Mouse (Mus musculus) heart, postnatal 14 days (tissue): Measurements from ENCODE around the gene Vwa3b. TPM values are rescaled to one million over a fixed set of nuclear protein-coding genes. Genes with fewer than 3 reads are reported as not detected.

Source experiments
- DNase-seq, 2 experiments: peaks; one replicate each; pipeline ENCODE4 v3.0.0; 2021 to 2022
- intact Hi-C: fragments of 180-260 bp; cut with DNase I; formaldehyde crosslinking; loops from one replicate; pipeline ENCODE4 v1.15.1; 2025
- total RNA-seq, 2 experiments: library from RNA; stranded (reverse); gene quantifications; 2 replicates each; pipeline ENCODE4 v1.2.3; 2021

The Vwa3b gene
- total RNA-seq, 2 experiments from 2014 or later, result 0.20 to 0.65 TPM

- intact Hi-C loops, result no loop called here
- no peak for DNase-seq
These were observed 87.4 kb downstream of the Vwa3b start for GRCm38 (mm10) chr1:37113781-37114180.

- no peak for DNase-seq
- intact Hi-C loops, result no loop called here
These were observed 89.5 kb downstream of the Vwa3b start for GRCm38 (mm10) chr1:37115847-37116246.

GRCm38 (mm10) chr1:37116574-37116973 is 90.2 kb downstream of the Vwa3b start:
- no peak for DNase-seq

GRCm38 (mm10) chr1:37117964-37118363 is 91.6 kb downstream of the Vwa3b start:
- intact Hi-C loops, result no loop called here
- DNase-seq, result no peak

More at GRCm38 (mm10) chr1:37116574-37116973, 90.2 kb downstream of the Vwa3b start:
- intact Hi-C loops, result no loop called here

- intact Hi-C loops, result no loop called here
- DNase-seq, result peak; percentile 8 to 9
These were observed 95.9 kb downstream of the Vwa3b start for GRCm38 (mm10) chr1:37122306-37122705.

- intact Hi-C loops, result no loop called here
- DNase-seq, result no peak
These were observed 96.4 kb downstream of the Vwa3b start for GRCm38 (mm10) chr1:37122798-37123197.

- intact Hi-C loops, result no loop called here
- no peak for DNase-seq
These were observed 98.4 kb downstream of the Vwa3b start for GRCm38 (mm10) chr1:37124696-37125349.

- no peak for DNase-seq
- intact Hi-C loops, result loop anchor here (5.0 kb wide), 1 partner anchor 343 kb away; no protein-coding TSS in a partner anchor
These were observed 103.7 kb downstream of the Vwa3b start for GRCm38 (mm10) chr1:37130012-37130570.

- intact Hi-C loops, result loop anchor here (5.0 kb wide), 1 partner anchor 344 kb away; no protein-coding TSS in a partner anchor
- no peak for DNase-seq
These were observed 104.8 kb downstream of the Vwa3b start for GRCm38 (mm10) chr1:37131146-37131545.

- intact Hi-C loops, result loop anchor here (5.0 kb wide), 1 partner anchor 345 kb away; no protein-coding TSS in a partner anchor
- DNase-seq, result no peak
These were observed 106.0 kb downstream of the Vwa3b start for GRCm38 (mm10) chr1:37132433-37132832.

GRCm38 (mm10) chr1:37145966-37146365 is 119.6 kb downstream of the Vwa3b start:
- DNase-seq, result peak; percentile 13 to 28
- intact Hi-C loops, result no loop called here

- intact Hi-C loops, result no loop called here
These were observed 123.5 kb downstream of the Vwa3b start for GRCm38 (mm10) chr1:37149866-37150265.

GRCm38 (mm10) chr1:37151896-37152295 is 125.5 kb downstream of the Vwa3b start:
- intact Hi-C loops, result no loop called here
- DNase-seq, result no peak

More at GRCm38 (mm10) chr1:37149866-37150265, 123.5 kb downstream of the Vwa3b start:
- no peak for DNase-seq

GRCm38 (mm10) chr1:37166066-37166465 is 139.7 kb downstream of the Vwa3b start:
- intact Hi-C loops, result no loop called here
- DNase-seq, result no peak

- intact Hi-C loops, result no loop called here
- no peak for DNase-seq
These were observed 141.5 kb downstream of the Vwa3b start for GRCm38 (mm10) chr1:37167918-37168317.

GRCm38 (mm10) chr1:37177874-37178273 is 151.5 kb downstream of the Vwa3b start:
- intact Hi-C loops, result no loop called here

GRCm38 (mm10) chr1:37179852-37180251 is 153.5 kb downstream of the Vwa3b start:
- no peak for DNase-seq
- intact Hi-C loops, result no loop called here

More at GRCm38 (mm10) chr1:37177874-37178273, 151.5 kb downstream of the Vwa3b start:
- DNase-seq, result no peak

GRCm38 (mm10) chr1:37187050-37187449 is 160.7 kb downstream of the Vwa3b start:
- no peak for DNase-seq
- intact Hi-C loops, result no loop called here

GRCm38 (mm10) chr1:37194607-37195006 is 168.2 kb downstream of the Vwa3b start:
- DNase-seq, result peak in 1 of 2 experiments; percentile 8
- intact Hi-C loops, result loop anchor here (1.0 kb wide), 1 partner anchor 56 kb away; no protein-coding TSS in a partner anchor

GRCm38 (mm10) chr1:37201406-37201805 is 175.0 kb downstream of the Vwa3b start:
- intact Hi-C loops, result no loop called here
- DNase-seq, result no peak

GRCm38 (mm10) chr1:37207743-37208142 is 181.3 kb downstream of the Vwa3b start:
- intact Hi-C loops, result no loop called here
- DNase-seq, result no peak

- intact Hi-C loops, result no loop called here
- no peak for DNase-seq
These were observed 186.0 kb downstream of the Vwa3b start for GRCm38 (mm10) chr1:37212375-37212774.
